Mouse (Mus musculus): Measurements from ENCODE around the gene Baz1a. TPM values are rescaled to one million over a fixed set of nuclear protein-coding genes. Genes with fewer than 3 reads are reported as not detected.

Baz1a gene
- polyA plus RNA-seq, 1 experiment = 35.3 TPM

- H3K4me3 ChIP-seq (ENCODE audit: insufficient read depth, low read length) = no peak overlapping the region
- no peak for TF ChIP-seq POLR2A (IDR thresholded peaks at IDR 0.05; ENCODE audit: low read depth, low read length)
- TF ChIP-seq CTCF (IDR thresholded peaks at IDR 0.05; ENCODE audit: borderline replicate concordance, insufficient read depth, low read length) = no peak
- H3K4me1 ChIP-seq (ENCODE audit: control insufficient read depth, insufficient read depth, low read length) = no peaks in the 10 kb centered on the region
- H3K27ac ChIP-seq (ENCODE audit: insufficient read depth, low read length) = no peak overlapping the region
These were observed 37.3 kb upstream of the Baz1a start for GRCm38 (mm10) chr12:55051210-55052173.

GRCm38 (mm10) chr12:55049731-55050353, 35.7 kb upstream of the Baz1a start:
- Histone ChIP-seq H3K27ac (ENCODE audit: insufficient read depth, low read length) (no peak overlapping the region), H3K4me3 (ENCODE audit: insufficient read depth, low read length) (no peak overlapping the region), H3K4me1 (ENCODE audit: control insufficient read depth, insufficient read depth, low read length) (no peaks in the 10 kb centered on the region)
- no peak for TF ChIP-seq POLR2A (IDR thresholded peaks at IDR 0.05; ENCODE audit: low read depth, low read length)
- no peak for TF ChIP-seq CTCF (IDR thresholded peaks at IDR 0.05; ENCODE audit: borderline replicate concordance, insufficient read depth, low read length)

- Histone ChIP-seq H3K27ac (ENCODE audit: insufficient read depth, low read length) (no peak overlapping the region), H3K4me1 (ENCODE audit: control insufficient read depth, insufficient read depth, low read length) (no peaks in the 10 kb centered on the region), H3K4me3 (ENCODE audit: insufficient read depth, low read length) (no peak overlapping the region)
- no peak for TF ChIP-seq POLR2A (IDR thresholded peaks at IDR 0.05; ENCODE audit: low read depth, low read length)
- no peak for TF ChIP-seq CTCF (IDR thresholded peaks at IDR 0.05; ENCODE audit: borderline replicate concordance, insufficient read depth, low read length)
These were observed 26.9 kb upstream of the Baz1a start for GRCm38 (mm10) chr12:55041011-55041410.

- H3K4me3 ChIP-seq (ENCODE audit: insufficient read depth, low read length) = no peak overlapping the region
- no peak overlapping the region for H3K27ac ChIP-seq (ENCODE audit: insufficient read depth, low read length)
- no peak for TF ChIP-seq POLR2A (IDR thresholded peaks at IDR 0.05; ENCODE audit: low read depth, low read length)
- TF ChIP-seq CTCF (IDR thresholded peaks at IDR 0.05; ENCODE audit: borderline replicate concordance, insufficient read depth, low read length) = no peak
- no peaks in the 10 kb centered on the region for H3K4me1 ChIP-seq (ENCODE audit: control insufficient read depth, insufficient read depth, low read length)
These were observed 12.9 kb upstream of the Baz1a start for GRCm38 (mm10) chr12:55027088-55027487.

- no peaks in the 10 kb centered on the region for H3K4me1 ChIP-seq (ENCODE audit: control insufficient read depth, insufficient read depth, low read length)
- H3K4me3 ChIP-seq (ENCODE audit: insufficient read depth, low read length) = no peak overlapping the region
- H3K27ac ChIP-seq (ENCODE audit: insufficient read depth, low read length) = no peak overlapping the region
- no peak for TF ChIP-seq CTCF (IDR thresholded peaks at IDR 0.05; ENCODE audit: borderline replicate concordance, insufficient read depth, low read length)
- no peak for TF ChIP-seq POLR2A (IDR thresholded peaks at IDR 0.05; ENCODE audit: low read depth, low read length)
These were observed 9.1 kb upstream of the Baz1a start for GRCm38 (mm10) chr12:55023284-55023683.

- TF ChIP-seq POLR2A (IDR thresholded peaks at IDR 0.05; ENCODE audit: low read depth, low read length) = no peak
- no peak for TF ChIP-seq CTCF (IDR thresholded peaks at IDR 0.05; ENCODE audit: borderline replicate concordance, insufficient read depth, low read length)
- H3K27ac ChIP-seq (ENCODE audit: insufficient read depth, low read length) = no peak overlapping the region
- no peak overlapping the region for H3K4me3 ChIP-seq (ENCODE audit: insufficient read depth, low read length)
- H3K4me1 ChIP-seq (ENCODE audit: control insufficient read depth, insufficient read depth, low read length) = peaks cover 4% of the 10 kb centered on the region; the same call in 1 of the 2 replicates
These were observed 5.3 kb upstream of the Baz1a start for GRCm38 (mm10) chr12:55019421-55019877.

GRCm38 (mm10) chr12:55017119-55017721, 3.1 kb upstream of the Baz1a start:
- H3K27ac ChIP-seq (ENCODE audit: insufficient read depth, low read length) = no peak overlapping the region
- TF ChIP-seq POLR2A (IDR thresholded peaks at IDR 0.05; ENCODE audit: low read depth, low read length) = no peak
- TF ChIP-seq CTCF (IDR thresholded peaks at IDR 0.05; ENCODE audit: borderline replicate concordance, insufficient read depth, low read length) = no peak
- H3K4me3 ChIP-seq (ENCODE audit: insufficient read depth, low read length) = no peak overlapping the region
- H3K4me1 ChIP-seq (ENCODE audit: control insufficient read depth, insufficient read depth, low read length) = peaks cover 4% of the 10 kb centered on the region; the same call in 1 of the 2 replicates

- Histone ChIP-seq H3K4me3 (ENCODE audit: insufficient read depth, low read length) (no peak overlapping the region), H3K4me1 (ENCODE audit: control insufficient read depth, insufficient read depth, low read length) (peaks cover 4% of the 10 kb centered on the region; the same call in 1 of the 2 replicates), H3K27ac (ENCODE audit: insufficient read depth, low read length) (no peak overlapping the region)
- TF ChIP-seq POLR2A (IDR thresholded peaks at IDR 0.05; ENCODE audit: low read depth, low read length) = no peak
These were observed 2.4 kb upstream of the Baz1a start for GRCm38 (mm10) chr12:55016339-55017118.

- TF ChIP-seq POLR2A (IDR thresholded peaks at IDR 0.05; ENCODE audit: low read depth, low read length) (no peak), CTCF (IDR thresholded peaks at IDR 0.05; ENCODE audit: borderline replicate concordance, insufficient read depth, low read length) (no peak)
- Histone ChIP-seq H3K4me1 (ENCODE audit: control insufficient read depth, insufficient read depth, low read length) (peaks cover 4% of the 10 kb centered on the region; the same call in 1 of the 2 replicates), H3K4me3 (ENCODE audit: insufficient read depth, low read length) (no peak overlapping the region), H3K27ac (ENCODE audit: insufficient read depth, low read length) (no peak overlapping the region)
These were observed 1.3 kb upstream of the Baz1a start for GRCm38 (mm10) chr12:55015428-55015827.

Measured in embryonic fibroblast, embryonic 13.5 days (primary cell).